Comparison of ENCODE assay signal across 10 mouse cellular contexts in genomic region chr2:91492071-91492635, GRCm38 (mm10). TPM values are rescaled to one million over a fixed set of nuclear protein-coding genes. Genes with fewer than 3 reads are reported as not detected.
A peak's percentile ranks its signal among the peaks of the same experiment; 100 is the strongest.
DNase-seq lines count a peak whose midpoint lies in the region.
"Had no signal": no experiment of that assay in that cellular context is flagged by ENCODE, and none has a peak within 500 bp of the region (broad histone marks: within the 10 kb centered on the region; RNA-seq: fewer than 3 reads in every experiment).

No protein-coding gene starts in this region.

- peak; percentile 86 for DNase-seq in heart, adult 11 months
- DNase-seq in heart, adult 18-20 months, result no peak
- peak; percentile 87 for DNase-seq in cerebellum, adult 8-10 months
- DNase-seq in cerebellum, postnatal 14 days, result peak; percentile 75 to 87
- DNase-seq in right cerebral cortex, postnatal 4 days, result no peak
- no peak for DNase-seq in urinary bladder, postnatal 14 days (ENCODE audit: low spot score)
- DNase-seq in urinary bladder, postnatal 25 days (ENCODE audit: low spot score), result no peak
- DNase-seq: adrenal gland, postnatal 25 days; gastrocnemius, postnatal 36 days; kidney, adult 18-20 months had no signal

RNA-seq across cellular contexts. Expression of gene Ckap5, which starts 34.4 kb away (rescaled TPM):
- total RNA-seq in heart, adult 18-20 months (2021), result 10 to 100 TPM; 49.1 to 50.4 TPM

RNA-seq across cellular contexts. Expression of gene Lrp4, which starts 34.8 kb away (rescaled TPM):
- 10 to 100 TPM in 1 of 2 experiments, 1 to 10 TPM in 1; 9.4 to 10.4 TPM for total RNA-seq in heart, adult 18-20 months (2021)

RNA-seq across cellular contexts. Expression of gene 1110051M20Rik, which starts 47.6 kb away (rescaled TPM):
- total RNA-seq in heart, adult 18-20 months (2021), result 10 to 100 TPM in 1 of 2 experiments, 1 to 10 TPM in 1; 7.7 to 14.7 TPM

Comparison
In these comparisons a context has a peak if more than half of its experiments do, and no peak if none do; other contexts are left out.
1. DNase-seq: peak in heart, adult 11 months (single experiment), cerebellum, adult 8-10 months (single experiment) and cerebellum, postnatal 14 days (2 of 2); none in heart, adult 18-20 months (0 of 2), right cerebral cortex, postnatal 4 days (single experiment), urinary bladder, postnatal 14 days (single experiment) and urinary bladder, postnatal 25 days (single experiment).